Mouse (Mus musculus): ENCODE results near the gene Srxn1.

- TF ChIP-seq CTCF (IDR thresholded peaks at IDR 0.05; ENCODE audit: low read depth) (no peak), EP300 (optimal IDR thresholded peaks at IDR 0.05) (no peak)
Observed at GRCm38 (mm10) chr2:152080685-152081541, 24.4 kb upstream of the Srxn1 start, which contains the start of gene Scrt2.
